Mouse (Mus musculus) macrophage (primary cell): ENCODE results near the gene Serpinb5. TPM values are rescaled to one million over a fixed set of nuclear protein-coding genes. Genes with fewer than 3 reads are reported as not detected.
A peak's percentile ranks its signal among the peaks of the same experiment; 100 is the strongest.
"Not testable (repeated sequence)": the region's sequence is repeated elsewhere in the genome, so short reads cannot be mapped to it uniquely, and the experiment has no call there.

Experiments
- H3K27ac ChIP-seq: fragments of 350-480 bp; formaldehyde crosslinking; 2 replicates; pipeline ENCODE4 v1.9.0; 2021
- H3K36me3 ChIP-seq: fragments of 350-480 bp; formaldehyde crosslinking; 2 replicates; pipeline ENCODE4 v1.9.0; 2021; ENCODE audit errors: inconsistent target
- H3K4me3 ChIP-seq: fragments of 350-480 bp; formaldehyde crosslinking; 2 replicates; pipeline ENCODE4 v1.9.0; 2021; ENCODE audit errors: inconsistent target
- H3K79me2 ChIP-seq: fragments of 350-480 bp; formaldehyde crosslinking; 2 replicates; pipeline ENCODE4 v1.9.0; 2021; ENCODE audit errors: inconsistent target
- WGBS: methylation state at CpG from one replicate; pipeline ENCODE4 v1.1.7; 2026; ENCODE audit warnings: inconsistent platforms; ENCODE audit not compliant: missing documents; 5-methylcytosine and 5-hydroxymethylcytosine counted together
- polyA plus RNA-seq: library from polyadenylated mRNA; stranded (reverse); fragments of 250-400 nt; gene quantifications from 3 replicates; pipeline ENCODE4 v1.2.4, GENCODE M21; 2018; ENCODE audit warnings: inconsistent platforms

Gene Serpinb5
- polyA plus RNA-seq, 1 experiment from 2014 or later, result not detected

DNA sequence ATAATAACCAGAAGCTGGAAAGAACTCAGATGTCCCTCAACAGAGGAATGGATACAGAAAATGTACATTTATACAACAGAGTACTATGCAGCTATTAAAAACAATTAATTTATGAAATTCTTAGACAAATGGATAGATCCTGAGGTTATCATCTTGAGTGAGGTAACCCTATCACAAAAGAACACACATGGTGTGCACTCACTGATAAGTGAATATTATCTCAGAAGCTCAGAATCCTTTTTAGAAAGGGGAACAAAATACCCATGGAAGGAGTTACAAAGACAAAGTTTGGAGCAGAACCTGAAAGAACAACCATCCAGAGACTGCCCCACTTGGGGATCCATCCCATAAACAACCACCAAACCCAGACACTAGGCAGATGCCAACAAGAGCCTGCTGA is 34.2 kb downstream of the Serpinb5 start:
- not testable (repeated sequence) for H3K36me3 ChIP-seq, H3K4me3 ChIP-seq, H3K79me2 ChIP-seq, H3K27ac ChIP-seq

DNA sequence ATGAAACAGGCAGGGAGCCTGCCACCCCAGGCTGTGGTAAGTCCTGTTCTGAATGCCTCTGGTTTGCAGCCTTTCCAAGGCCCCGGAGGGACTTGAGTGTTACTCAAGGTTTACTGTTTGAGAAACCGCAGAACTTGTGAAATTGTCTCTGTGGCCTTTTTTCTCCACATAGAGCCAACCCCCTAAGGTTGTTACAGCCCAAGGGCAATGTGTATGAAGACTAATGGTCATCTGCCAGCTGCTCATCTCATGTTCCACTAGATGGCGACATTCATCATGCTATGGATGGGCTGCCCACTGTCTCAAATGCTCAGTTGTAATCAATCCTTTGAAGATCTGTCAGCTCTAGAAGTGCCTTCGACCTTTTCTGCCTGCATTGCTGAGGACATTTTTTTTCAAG is 40.4 kb downstream of the Serpinb5 start:
- H3K79me2 ChIP-seq, result no peaks in the 10 kb centered on the region
- 8% methylated on average over 4 of the region's 4 CpGs for WGBS
- H3K36me3 ChIP-seq, result no peaks in the 10 kb centered on the region
- H3K4me3 ChIP-seq, result no peak overlapping the region
- no peak overlapping the region for H3K27ac ChIP-seq

DNA sequence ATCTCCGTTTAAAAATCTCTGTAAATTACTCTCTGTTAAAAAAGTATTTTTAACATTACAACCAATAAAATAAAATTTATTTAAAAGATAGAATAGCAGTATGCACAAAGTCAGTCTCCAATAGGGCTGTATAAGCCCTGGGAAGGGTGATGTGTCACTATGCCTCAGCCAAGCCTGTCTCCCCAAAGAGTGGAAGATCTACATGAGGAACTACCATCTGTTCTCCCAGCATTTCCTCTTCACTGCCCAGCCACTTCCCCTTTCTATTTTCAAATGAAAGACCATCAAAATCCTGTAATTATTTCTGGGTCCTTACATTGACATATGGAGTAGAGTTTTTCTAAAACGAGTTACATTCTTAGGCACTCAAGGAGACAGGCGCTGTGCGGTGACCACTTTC is 71.0 kb downstream of the Serpinb5 start:
- Histone ChIP-seq H3K79me2 (no peaks in the 10 kb centered on the region), H3K27ac (peak overlapping the region; percentile 91), H3K4me3 (no peak overlapping the region), H3K36me3 (no peaks in the 10 kb centered on the region)
- WGBS, result 4% methylated on average over 4 of the region's 4 CpGs

Other genes with a start within 250 kb of the Serpinb5 start
- 1.2 to 8.2 TPM (median 3.0 TPM) in 3 replicates for gene Bcl2, start 146.9 kb upstream of the Serpinb5 start, polyA plus RNA-seq
- 2.6 to 3.9 TPM (median 3.1 TPM) in 3 replicates for gene Kdsr, start 101.4 kb upstream of the Serpinb5 start, polyA plus RNA-seq
- 90.5 to 143 TPM (median 103 TPM) in 3 replicates for gene Vps4b, start 64.4 kb upstream of the Serpinb5 start, polyA plus RNA-seq
- 0.10 to 0.56 TPM in 2 of 3 replicates, not detected in the other for gene Serpinb12, start 73.3 kb downstream of the Serpinb5 start, polyA plus RNA-seq
- not detected in 3 replicates for gene Serpinb13, start 119.8 kb downstream of the Serpinb5 start, polyA plus RNA-seq
- gene Serpinb3a, start 191.1 kb downstream of the Serpinb5 start, polyA plus RNA-seq, result not detected in 3 replicates
- gene Serpinb3d, start 222.3 kb downstream of the Serpinb5 start, polyA plus RNA-seq, result not detected in 3 replicates